ENCODE assay signal across 32 mouse cellular contexts in genomic region chr11:5790431-5790830, GRCm38 (mm10). TPM values are rescaled to one million over a fixed set of nuclear protein-coding genes. Genes with fewer than 3 reads are reported as not detected.
DNase-seq lines count a peak whose midpoint lies in the region; ATAC-seq and TF ChIP-seq lines count a peak whose summit lies in the region.
"Had no signal": no experiment of that assay in that cellular context is flagged by ENCODE, and none has a peak within 500 bp of the region (broad histone marks: within the 10 kb centered on the region; RNA-seq: fewer than 3 reads in every experiment).

No protein-coding gene starts in this region.

- TF ChIP-seq CTCF in liver, postnatal 0 days (IDR thresholded peaks at IDR 0.05; ENCODE audit: low read depth) = no peak
- no peak for TF ChIP-seq CTCF in CH12.LX (conservative IDR thresholded peaks at IDR 0.05 in 1 of 2, IDR thresholded peaks at IDR 0.05 in 1 of 2; ENCODE audit: low read depth in 2 of 2, low read length in 2 of 2)

- H3K9ac ChIP-seq in liver, postnatal 0 days (replicated peaks) = no peak overlapping the region
- peak overlapping the region; percentile 88; the same call in 1 of the 2 replicates for H3K9ac ChIP-seq in CH12.LX (ENCODE audit: insufficient read depth, low read depth)
- H3K9ac ChIP-seq: heart, embryonic 15.5 days; hindbrain, embryonic 12.5 days had no signal

- no peak for DNase-seq in liver, postnatal 0 days
- DNase-seq in liver (no peak), A20 (ENCODE audit: low read depth, low spot score) (peak; percentile 77), CH12.LX (ENCODE audit: extremely low read depth) (no peak)
- peak; percentile 56 for DNase-seq in splenic B cell, adult 2 months (ENCODE audit: low read depth, low spot score)
- no peak for DNase-seq in adrenal gland, postnatal 4 days (ENCODE audit: low spot score in 2 of 2)
- DNase-seq: adrenal gland, postnatal 10 days; cerebellum, adult 18-20 months; cerebellum, postnatal 10 days; gastrocnemius, postnatal 10 days; kidney, adult 8-10 months; kidney, postnatal 4 days; left cerebral cortex, postnatal 4 days; lung, adult 18-20 months; lung, postnatal 4 days; right cerebral cortex, adult 18-20 months; thymus, adult 2 months; thymus, postnatal 36 days had no signal

- peak overlapping the region; percentile 97 for H3K27ac ChIP-seq in liver, postnatal 0 days (ENCODE audit: low read depth)
- 0 out of 2 replicates have a peak overlapping the region, but pooled peaks have one; percentile 75 for H3K27ac ChIP-seq in CH12.LX (ENCODE audit: insufficient read depth, low read depth)
- H3K27ac ChIP-seq: embryonic facial prominence, embryonic 13.5 days; forebrain, embryonic 13.5 days; hindbrain, embryonic 12.5 days; hindbrain, postnatal 0 days; kidney, postnatal 0 days; neural tube, embryonic 12.5 days had no signal

- no peaks in the 10 kb centered on the region for H3K9me3 ChIP-seq in liver, postnatal 0 days (ENCODE audit: low read length)
- H3K9me3 ChIP-seq in CH12.LX (replicated peaks; ENCODE audit: low read length) = no peaks in the 10 kb centered on the region
- H3K9me3 ChIP-seq: embryonic facial prominence, embryonic 13.5 days; forebrain, embryonic 13.5 days; heart, embryonic 15.5 days; hindbrain, embryonic 12.5 days; intestine, embryonic 15.5 days; neural tube, embryonic 12.5 days had no signal

- dilution Hi-C loops in CH12.LX (cut with MboI; ENCODE audit: extremely low pct_ligation_motif_present, extremely low pct_unique_long_range_greater_than_20kb, low sequenced_read_pairs) = no loop called here

- H3K4me1 ChIP-seq in liver, postnatal 0 days (ENCODE audit: insufficient read depth) = peaks cover 23% of the 10 kb centered on the region
- peaks cover 12 to 41% of the 10 kb centered on the region in 2 experiments for H3K4me1 ChIP-seq in CH12.LX (ENCODE audit: control insufficient read depth in 1 of 2, insufficient read depth in 2 of 2)

- no peaks in the 10 kb centered on the region for H3K27me3 ChIP-seq in liver, postnatal 0 days (ENCODE audit: insufficient read depth, low read length)
- no peaks in the 10 kb centered on the region for H3K27me3 ChIP-seq in CH12.LX (replicated peaks)
- H3K27me3 ChIP-seq in splenic B cell, adult 2 months (ENCODE audit: control insufficient read depth, insufficient read depth, low read length, poor library complexity, severe bottlenecking) = no peaks in the 10 kb centered on the region
- H3K27me3 ChIP-seq: embryonic facial prominence, embryonic 13.5 days; forebrain, embryonic 13.5 days; heart, embryonic 15.5 days; hindbrain, embryonic 12.5 days; intestine, embryonic 15.5 days; neural tube, embryonic 12.5 days; Patski had no signal

- TF ChIP-seq POLR2A in CH12.LX (IDR thresholded peaks at IDR 0.05; ENCODE audit: low read depth, low read length) = no peak

- in situ Hi-C loops in CH12.LX (cut with MboI; ENCODE audit: low pct_ligation_motif_present, low pct_unique_long_range_greater_than_20kb, low sequenced_read_pairs) = no loop called here

- H3K4me3 ChIP-seq in liver, postnatal 0 days (ENCODE audit: low read depth, low read length) = no peak overlapping the region
- H3K4me3 ChIP-seq in CH12.LX (replicated peaks in 1 of 3; ENCODE audit: low read depth in 2 of 3, low read length in 2 of 3, poor library complexity in 1 of 3) = no peak overlapping the region
- H3K4me3 ChIP-seq: neural tube, embryonic 12.5 days had no signal

- TF ChIP-seq EP300 in liver, postnatal 0 days (IDR thresholded peaks at IDR 0.05; ENCODE audit: low read depth) = no peak
- no peak for TF ChIP-seq EP300 in CH12.LX (IDR thresholded peaks at IDR 0.05; ENCODE audit: low read length)

- peaks cover 37% of the 10 kb centered on the region for H3K36me3 ChIP-seq in liver, postnatal 0 days (replicated peaks; ENCODE audit: insufficient read depth, low read length)
- H3K36me3 ChIP-seq in CH12.LX (replicated peaks in 1 of 2; ENCODE audit: control insufficient read depth in 1 of 2, insufficient read depth in 1 of 2, low read length in 1 of 2) = peaks cover 34 to 50% of the 10 kb centered on the region in 2 experiments
- H3K36me3 ChIP-seq in splenic B cell, adult 2 months (ENCODE audit: control insufficient read depth, insufficient read depth, low read length, poor library complexity, severe bottlenecking) = peaks cover 19% of the 10 kb centered on the region

- WGBS in liver, postnatal 0 days (ENCODE audit: insufficient replicate concordance) = 80% methylated on average over 1 of the region's 1 CpGs

- TF ChIP-seq RAD21 in CH12.LX (IDR thresholded peaks at IDR 0.05; ENCODE audit: low read depth, low read length) = no peak

- H3K4me2 ChIP-seq in liver, postnatal 0 days (ENCODE audit: low read depth, low read length) = peak overlapping the region; percentile 35
- peak overlapping the region; percentile 87 for H3K4me2 ChIP-seq in CH12.LX (ENCODE audit: insufficient read depth, low read depth, poor library complexity, severe bottlenecking)
- H3K4me2 ChIP-seq: midbrain, embryonic 11.5 days had no signal

- peaks cover 22% of the 10 kb centered on the region for H3K79me2 ChIP-seq in CH12.LX (replicated peaks; ENCODE audit: control insufficient read depth, extremely low read depth, insufficient read depth, poor library complexity, severe bottlenecking)

- no peak for ATAC-seq in liver, postnatal 0 days
- ATAC-seq: forebrain, embryonic 13.5 days; hindbrain, postnatal 0 days; intestine, embryonic 15.5 days; lung, postnatal 0 days; Patski had no signal

TF ChIP-seq in CH12.LX, 34 proteins besides CTCF, POLR2A, EP300 and RAD21:
- TF ChIP-seq UBTF (IDR thresholded peaks at IDR 0.05; ENCODE audit: low read depth, low read length) (no peak), SIN3A (IDR thresholded peaks at IDR 0.05; ENCODE audit: low read length) (no peak), MAZ (IDR thresholded peaks at IDR 0.05; ENCODE audit: low read depth, low read length) (no peak), NRF1 (IDR thresholded peaks at IDR 0.05; ENCODE audit: low read depth, low read length) (no peak), CHD2 (IDR thresholded peaks at IDR 0.05; ENCODE audit: low read length) (no peak), GABPA (IDR thresholded peaks at IDR 0.05; ENCODE audit: insufficient replicate concordance, low read depth, low read length) (no peak), PAX5 (IDR thresholded peaks at IDR 0.05; ENCODE audit: low read length) (no peak), HCFC1 (IDR thresholded peaks at IDR 0.05; ENCODE audit: low read depth, low read length) (no peak), TBP (conservative IDR thresholded peaks at IDR 0.05; ENCODE audit: low read depth, low read length) (no peak), KAT2A (IDR thresholded peaks at IDR 0.05; ENCODE audit: insufficient replicate concordance, low read length) (no peak), TCF12 (IDR thresholded peaks at IDR 0.05; ENCODE audit: low read depth, low read length) (no peak), ELF1 (IDR thresholded peaks at IDR 0.05; ENCODE audit: low read depth, low read length) (no peak), SMC3 (IDR thresholded peaks at IDR 0.05; ENCODE audit: low read depth, low read length) (no peak), JUND (conservative IDR thresholded peaks at IDR 0.05; ENCODE audit: low read depth, low read length) (no peak), CHD1 (IDR thresholded peaks at IDR 0.05; ENCODE audit: low read depth, low read length) (no peak), ZC3H11A (IDR thresholded peaks at IDR 0.05; ENCODE audit: low read depth, low read length) (no peak)
TF ChIP-seq in CH12.LX: peak in this region for 0.

RNA-seq across cellular contexts. Expression of gene Dbnl, which starts 2.1 kb away (rescaled TPM):
- polyA plus RNA-seq in liver, postnatal 0 days (2015; fragmentation: Nextera tagmentation; extraction: Ambion mirVana) = 31.7 and 36.6 TPM in 2 replicates
- total RNA-seq in CH12.LX (2012; rRNA removed) (76.2 and 77.3 TPM in 2 replicates), CH12.LX (2014; rRNA removed) (67.5 and 70.3 TPM in 2 replicates)
- polyA plus RNA-seq in CH12.LX (2012; ENCODE audit: insufficient read length, low read depth) = 124 and 133 TPM in 2 replicates
- total RNA-seq in adrenal gland, postnatal 4 days (2021) = 10 to 100 TPM; 64.8 to 72.0 TPM

RNA-seq across cellular contexts. Expression of gene Pgam2, which starts 13.1 kb away (rescaled TPM):
- 1.1 and 16.6 TPM in 2 replicates for polyA plus RNA-seq in liver, postnatal 0 days (2015; fragmentation: Nextera tagmentation; extraction: Ambion mirVana)
- total RNA-seq in CH12.LX (2012; rRNA removed) = 0.46 and 0.64 TPM in 2 replicates
- total RNA-seq in CH12.LX (2014; rRNA removed) = not detected in 2 replicates
- 2.5 and 3.6 TPM in 2 replicates for polyA plus RNA-seq in CH12.LX (2012; ENCODE audit: insufficient read length, low read depth)
- 10 to 100 TPM; 21.8 to 42.5 TPM for total RNA-seq in adrenal gland, postnatal 4 days (2021)
- total RNA-seq: common myeloid progenitor, adult 5-6 weeks; granulocyte monocyte progenitor cell, adult 5-6 weeks; midbrain, postnatal 0 days had no signal

RNA-seq across cellular contexts. Expression of gene Urgcp, which starts 28.3 kb away (rescaled TPM):
- polyA plus RNA-seq in liver, postnatal 0 days (2015; fragmentation: Nextera tagmentation; extraction: Ambion mirVana) = 7.1 and 8.2 TPM in 2 replicates
- total RNA-seq in CH12.LX (2012; rRNA removed) (13.1 and 13.3 TPM in 2 replicates), CH12.LX (2014; rRNA removed) (11.7 and 12.2 TPM in 2 replicates)
- polyA plus RNA-seq in CH12.LX (2012; ENCODE audit: insufficient read length, low read depth) = 11.7 and 13.1 TPM in 2 replicates
- total RNA-seq in adrenal gland, postnatal 4 days (2021) = 10 to 100 TPM; 50.6 to 56.8 TPM

RNA-seq across cellular contexts. Expression of gene Polm, which starts 47.4 kb away (rescaled TPM):
- 2.1 and 2.3 TPM in 2 replicates for polyA plus RNA-seq in liver, postnatal 0 days (2015; fragmentation: Nextera tagmentation; extraction: Ambion mirVana)
- 7.7 and 9.7 TPM in 2 replicates for total RNA-seq in CH12.LX (2012; rRNA removed)
- total RNA-seq in CH12.LX (2014; rRNA removed) = 1.00 and 1.9 TPM in 2 replicates
- 4.1 TPM in 2 replicates for polyA plus RNA-seq in CH12.LX (2012; ENCODE audit: insufficient read length, low read depth)
- total RNA-seq in adrenal gland, postnatal 4 days (2021) = 10 to 100 TPM; 15.9 to 18.3 TPM

Comparison
In these comparisons a context has a peak if more than half of its experiments do, and no peak if none do; other contexts are left out.
1. DNase-seq: peak in A20 (single experiment) and splenic B cell, adult 2 months (single experiment); none in liver, postnatal 0 days (single experiment), liver (single experiment), CH12.LX (single experiment) and adrenal gland, postnatal 4 days (0 of 2).
2. RNA of gene Pgam2, which starts 13.1 kb away (total RNA-seq): 21.8 to 42.5 TPM in adrenal gland, postnatal 4 days; 0.46 to 0.64 TPM in CH12.LX; every median in the first group is over 10 times any median in the second.